Mouse (Mus musculus) midbrain, embryonic 10.5 days (tissue): ENCODE data around the gene Uqcrc1. TPM values are rescaled to one million over a fixed set of nuclear protein-coding genes. Genes with fewer than 3 reads are reported as not detected.

Experiments
- DNase-seq: peaks from one replicate; pipeline ENCODE4 v3.0.0-alpha.2; 2017; ENCODE audit warnings: low spot score
- H3K27ac ChIP-seq: fragments of 300-500 bp; sonication (generic); replicated peaks from 2 replicates; pipeline ENCODE4 v1.5.1; 2016; ENCODE audit warnings: mild to moderate bottlenecking
- H3K27me3 ChIP-seq: fragments of 300-500 bp; sonication (generic); 2 replicates; pipeline ENCODE4 v1.6.1; 2016; ENCODE audit warnings: low read depth, mild to moderate bottlenecking; ENCODE audit not compliant: poor library complexity, severe bottlenecking
- H3K36me3 ChIP-seq: fragments of 300-500 bp; sonication (generic); 2 replicates; pipeline ENCODE4 v1.6.1; 2016; ENCODE audit warnings: mild to moderate bottlenecking, moderate library complexity
- H3K4me1 ChIP-seq: fragments of 300-500 bp; sonication (generic); 2 replicates; pipeline ENCODE4 v1.6.1; 2016
- H3K4me3 ChIP-seq: fragments of 300-500 bp; sonication (generic); 2 replicates; pipeline ENCODE4 v1.5.1; 2016; ENCODE audit warnings: mild to moderate bottlenecking, moderate library complexity
- H3K9me3 ChIP-seq: fragments of 300-500 bp; sonication (generic); replicated peaks from 2 replicates; pipeline ENCODE4 v1.6.1; 2016; ENCODE audit warnings: mild to moderate bottlenecking
- WGBS: fragments of 180-500 bp; shearing (Covaris S2); methylation state at CpG from one replicate; pipeline ENCODE4 v1.1.7; 2016; 5-methylcytosine and 5-hydroxymethylcytosine counted together
- polyA plus RNA-seq: library from polyadenylated mRNA; unstranded; fragments of >200 nt; fragmentation: Nextera tagmentation; extraction: Ambion mirVana; gene quantifications from 2 replicates; pipeline ENCODE4 v1.2.1, GENCODE M21; 2016

Uqcrc1 gene
- 490 and 491 TPM in 2 replicates for polyA plus RNA-seq

DNA sequence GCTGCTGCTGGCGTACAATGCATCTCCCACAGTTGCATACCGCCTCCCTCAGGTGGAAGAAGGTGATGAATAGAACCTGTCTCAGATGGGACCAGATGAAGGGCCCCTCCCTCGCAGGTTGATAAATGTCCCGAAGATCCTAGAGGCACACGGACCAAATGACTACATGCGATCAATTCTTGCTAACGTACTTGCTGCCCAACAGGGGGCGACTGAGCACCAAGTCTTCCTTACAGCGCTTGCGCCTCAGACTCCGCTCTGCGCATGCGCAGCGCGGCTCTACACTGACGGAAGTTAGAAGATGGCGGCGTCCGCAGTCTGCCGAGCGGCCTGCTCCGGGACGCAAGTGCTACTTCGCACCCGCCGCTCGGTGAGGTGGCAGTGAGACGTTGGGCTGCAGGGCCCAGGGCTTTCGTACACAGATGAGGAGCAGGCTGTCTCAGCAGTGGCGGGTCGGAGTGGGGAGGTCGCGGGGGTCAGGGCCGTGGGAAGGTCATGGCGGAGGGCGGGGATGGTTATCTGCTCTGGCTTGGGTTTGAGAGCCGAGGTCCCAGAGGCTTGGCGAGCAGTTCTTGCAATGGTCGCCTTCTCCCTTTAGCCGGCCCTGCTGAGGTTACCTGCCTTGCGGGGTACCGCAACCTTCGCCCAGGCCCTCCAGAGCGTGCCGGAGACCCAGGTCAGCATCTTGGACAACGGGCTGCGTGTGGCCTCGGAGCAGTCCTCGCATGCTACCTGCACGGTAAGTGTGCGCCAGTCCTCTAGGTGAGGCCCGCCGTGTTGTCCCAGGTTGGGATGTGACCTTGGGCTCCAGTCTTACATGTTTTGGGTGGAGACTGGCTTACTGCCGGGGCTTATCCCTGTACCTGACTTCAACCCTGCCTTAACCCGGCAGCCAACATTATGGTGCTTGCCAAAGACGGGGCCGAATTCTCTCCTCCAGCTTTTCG lies at the start of gene Uqcrc1:
Gene Uqcrc1, plus strand, starts transcription at position 216 of the 947 bp plus-strand sequence.
- peaks cover 37% of the 10 kb centered on the region for H3K36me3 ChIP-seq
- peak within 1 kb of the TSS; percentile 74 for H3K4me3 ChIP-seq
- H3K27ac ChIP-seq: peak within 1 kb of the TSS; percentile 89
- DNase-seq: peak; percentile 95
- no peaks in the 10 kb centered on the region for H3K9me3 ChIP-seq
- 2% methylated on average over 58 of the region's 58 CpGs for WGBS
- H3K27me3 ChIP-seq: no peaks in the 10 kb centered on the region
- H3K4me1 ChIP-seq: peaks cover 9% of the 10 kb centered on the region

DNA sequence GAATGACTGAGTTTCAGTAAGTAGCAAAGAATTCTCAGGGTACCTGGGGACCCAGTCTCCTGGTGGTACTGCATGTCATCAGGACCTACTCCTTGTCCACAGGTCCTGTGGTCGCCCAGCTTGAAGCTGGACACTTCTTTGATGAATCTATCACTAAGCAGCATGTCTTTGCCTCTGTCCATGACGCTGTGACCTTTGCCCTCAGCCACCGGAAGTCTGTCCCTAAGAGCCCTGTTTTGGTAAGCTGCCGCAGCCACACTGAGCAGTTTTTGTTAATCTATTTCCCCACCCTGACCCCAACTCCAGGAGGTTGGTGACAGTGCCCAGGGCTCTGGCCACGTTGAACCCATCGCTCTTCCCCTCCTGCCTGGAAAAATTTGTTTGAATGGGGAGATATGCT lies 24.1 kb upstream of the Uqcrc1 start:
- Histone ChIP-seq H3K27ac (no peak overlapping the region), H3K4me3 (no peak overlapping the region), H3K9me3 (no peaks in the 10 kb centered on the region), H3K4me1 (peaks cover 14% of the 10 kb centered on the region; the same call in 1 of the 2 replicates), H3K36me3 (no peaks in the 10 kb centered on the region), H3K27me3 (no peaks in the 10 kb centered on the region)
- DNase-seq: no peak
- WGBS: 69% methylated on average over 6 of the region's 6 CpGs

DNA sequence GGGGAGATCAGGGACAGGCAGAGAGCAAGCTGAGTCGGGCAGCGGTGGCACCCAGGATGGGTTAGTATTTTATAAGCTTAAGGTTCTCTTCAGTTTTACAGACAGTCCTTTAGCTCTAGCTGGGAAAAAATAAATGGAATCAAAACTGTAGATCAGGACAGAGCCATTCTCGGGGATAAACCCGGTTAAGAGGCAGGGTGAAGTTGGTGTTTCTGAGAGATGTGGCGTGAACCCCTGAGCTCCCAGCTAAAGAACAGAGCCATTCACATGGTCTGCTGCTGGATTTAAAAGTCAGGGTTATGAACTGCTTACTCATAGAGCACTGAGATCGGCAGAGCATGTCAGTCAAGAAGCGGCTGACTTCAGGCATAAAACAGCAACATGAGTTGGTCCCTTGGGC lies 23.3 kb upstream of the Uqcrc1 start:
- Histone ChIP-seq H3K36me3 (no peaks in the 10 kb centered on the region), H3K27ac (no peak overlapping the region), H3K9me3 (no peaks in the 10 kb centered on the region), H3K4me1 (peaks cover 14% of the 10 kb centered on the region; the same call in 1 of the 2 replicates), H3K27me3 (no peaks in the 10 kb centered on the region), H3K4me3 (no peak overlapping the region)
- WGBS: 88% methylated on average over 7 of the region's 7 CpGs
- DNase-seq: no peak

DNA sequence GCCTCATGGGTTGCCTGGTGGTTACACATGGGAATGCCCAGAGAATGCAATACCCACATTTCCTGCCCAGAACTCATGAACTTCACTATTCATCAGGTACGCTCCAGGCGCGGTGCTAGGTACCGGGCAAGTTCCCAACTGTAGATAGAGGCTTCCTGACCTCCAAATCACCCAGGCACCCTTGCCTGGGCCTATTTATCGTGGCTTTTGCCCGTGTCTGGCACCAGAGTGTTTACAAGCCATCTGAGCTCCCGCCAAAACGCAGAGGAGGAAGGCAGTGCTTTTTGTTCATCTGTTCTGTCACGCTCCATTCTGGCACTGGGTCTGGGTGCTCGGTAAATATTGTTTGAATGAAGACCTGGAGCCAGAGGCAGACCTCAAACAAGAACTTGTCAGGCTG lies 22.8 kb upstream of the Uqcrc1 start:
- DNase-seq: no peak
- Histone ChIP-seq H3K27me3 (no peaks in the 10 kb centered on the region), H3K4me3 (no peak overlapping the region), H3K4me1 (peaks cover 14% of the 10 kb centered on the region; the same call in 1 of the 2 replicates), H3K27ac (no peak overlapping the region), H3K36me3 (no peaks in the 10 kb centered on the region), H3K9me3 (no peaks in the 10 kb centered on the region)
- 84% methylated on average over 10 of the region's 10 CpGs for WGBS

DNA sequence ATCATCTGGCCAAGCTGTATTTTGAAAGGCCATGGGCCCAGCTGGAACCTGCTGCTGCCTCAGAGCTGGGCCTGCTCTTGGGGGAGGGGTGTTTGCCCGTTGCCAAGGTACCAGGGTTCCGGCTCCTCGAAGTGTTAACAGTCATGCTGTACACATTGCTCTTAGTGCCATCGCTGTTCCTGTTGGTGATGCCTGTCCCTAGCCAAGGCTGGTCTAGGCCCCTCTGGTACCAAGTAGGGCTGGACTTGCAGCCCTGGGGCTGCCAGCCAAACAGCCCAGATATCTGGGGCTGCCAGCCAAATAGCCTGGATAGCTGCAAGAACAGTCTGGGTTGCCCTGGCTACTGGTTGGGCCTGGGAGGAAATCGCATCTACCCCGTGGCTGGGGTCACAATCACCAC lies 21.9 kb upstream of the Uqcrc1 start, which contains the start of gene Tmem89:
Gene Tmem89, plus strand, starts transcription at position 129 of the 400 bp plus-strand sequence.
- Histone ChIP-seq H3K4me3 (no peak within 1 kb of the TSS), H3K36me3 (no peaks in the 10 kb centered on the region), H3K9me3 (no peaks in the 10 kb centered on the region), H3K27me3 (no peaks in the 10 kb centered on the region), H3K4me1 (peaks cover 14% of the 10 kb centered on the region; the same call in 1 of the 2 replicates), H3K27ac (peak within 1 kb of the TSS; percentile 28; the same call in 1 of the 2 replicates)
- DNase-seq: no peak
- 83% methylated on average over 6 of the region's 6 CpGs for WGBS

DNA sequence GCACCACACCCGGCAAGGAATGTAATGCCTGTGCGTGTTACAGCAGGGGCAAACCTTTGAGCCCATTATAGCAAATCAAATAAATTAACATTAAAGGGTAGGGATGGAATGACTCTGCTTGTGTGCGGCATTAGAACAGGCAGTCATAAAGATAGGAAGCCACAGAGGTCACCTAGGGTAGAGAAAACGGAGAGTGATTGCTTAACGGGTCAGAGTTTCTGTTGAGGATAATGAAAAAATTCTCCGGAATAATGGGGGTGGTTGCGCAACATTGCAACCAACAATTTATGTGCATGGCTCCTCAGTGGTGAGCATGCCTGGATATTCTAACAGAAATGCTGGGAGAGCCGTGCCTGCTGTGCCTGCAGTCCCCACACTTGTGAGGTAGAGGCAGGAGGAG lies 10.5 kb upstream of the Uqcrc1 start:
- DNase-seq: no peak
- no peaks in the 10 kb centered on the region for H3K36me3 ChIP-seq
- no peaks in the 10 kb centered on the region for H3K9me3 ChIP-seq
- no peaks in the 10 kb centered on the region for H3K27me3 ChIP-seq
- no peak overlapping the region for H3K4me3 ChIP-seq
- WGBS: 85% methylated on average over 8 of the region's 8 CpGs
- H3K27ac ChIP-seq: no peak overlapping the region
- H3K4me1 ChIP-seq: peaks cover 7% of the 10 kb centered on the region

DNA sequence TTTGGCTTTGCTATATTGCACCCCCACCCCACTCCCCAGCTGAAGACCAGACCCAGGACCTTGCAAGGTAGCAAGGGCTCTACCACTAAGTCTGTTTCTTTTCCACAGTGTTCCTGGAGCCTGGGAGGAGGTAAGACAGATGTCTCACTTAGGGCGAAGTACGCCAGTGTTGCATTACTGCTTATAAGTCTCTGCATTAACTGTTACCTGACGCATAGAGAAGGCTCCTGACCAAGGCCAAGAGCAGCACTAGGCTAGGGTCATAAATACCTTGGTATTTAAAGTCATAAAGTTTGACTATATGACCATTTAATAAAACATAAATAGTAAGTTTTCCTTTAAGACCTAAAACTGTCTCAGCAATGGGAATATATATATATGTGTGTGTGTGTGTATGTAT lies 8.0 kb upstream of the Uqcrc1 start:
- H3K4me1 ChIP-seq: peaks cover 5% of the 10 kb centered on the region
- no peak overlapping the region for H3K4me3 ChIP-seq
- H3K27ac ChIP-seq: no peak overlapping the region
- 87% methylated on average over 3 of the region's 3 CpGs for WGBS
- no peak for DNase-seq
- H3K9me3 ChIP-seq: no peaks in the 10 kb centered on the region
- no peaks in the 10 kb centered on the region for H3K36me3 ChIP-seq
- H3K27me3 ChIP-seq: no peaks in the 10 kb centered on the region

DNA sequence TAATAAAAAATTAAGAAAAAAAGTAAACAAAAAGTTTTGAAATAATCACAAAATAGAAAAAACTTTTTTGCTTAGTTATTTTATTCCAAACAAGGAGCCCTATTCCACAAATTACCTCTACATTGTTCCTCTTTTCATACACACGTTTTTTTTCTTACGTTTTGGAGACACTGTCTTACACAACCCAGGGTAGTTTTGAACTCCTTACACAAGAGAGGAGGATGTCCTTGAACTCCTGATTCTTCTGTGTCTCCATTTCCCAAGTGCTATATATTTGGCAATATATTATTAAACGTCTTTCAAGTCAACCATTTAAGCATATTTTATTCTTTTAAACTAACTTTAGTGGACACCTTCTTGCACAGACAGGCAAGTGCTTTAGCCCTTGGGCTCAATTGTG lies 442 bp upstream of the Uqcrc1 start:
- 20% methylated on average over 3 of the region's 3 CpGs for WGBS
- no peaks in the 10 kb centered on the region for H3K27me3 ChIP-seq
- H3K9me3 ChIP-seq: no peaks in the 10 kb centered on the region
- H3K4me1 ChIP-seq: peaks cover 9% of the 10 kb centered on the region
- no peak for DNase-seq
- 0 out of 2 replicates have a peak overlapping the region, but pooled peaks have one; percentile 89 for H3K27ac ChIP-seq
- peaks cover 30% of the 10 kb centered on the region for H3K36me3 ChIP-seq
- peak overlapping the region; percentile 74 for H3K4me3 ChIP-seq

DNA sequence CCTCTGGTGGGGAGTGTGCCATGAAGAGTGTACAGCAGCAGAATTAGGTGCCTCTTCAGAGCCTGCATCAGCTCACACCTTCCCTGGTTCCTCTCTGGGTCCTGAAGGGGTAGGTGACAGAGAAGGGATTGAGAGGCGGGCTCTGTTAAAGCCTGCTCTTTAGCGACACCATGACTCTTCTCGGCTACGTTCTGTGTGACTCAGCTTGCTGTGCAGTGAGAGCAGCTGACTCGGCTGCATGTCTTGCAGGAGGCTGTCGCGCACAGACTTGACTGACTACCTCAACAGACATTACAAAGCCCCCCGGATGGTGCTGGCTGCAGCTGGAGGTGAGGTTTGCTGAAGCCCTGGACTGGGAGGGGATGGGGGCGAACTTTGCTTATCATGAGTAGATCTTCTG lies 8.7 kb downstream of the Uqcrc1 start:
- H3K36me3 ChIP-seq: peaks cover 97% of the 10 kb centered on the region
- H3K27ac ChIP-seq: no peak overlapping the region
- no peak overlapping the region for H3K4me3 ChIP-seq
- no peak for DNase-seq
- 81% methylated on average over 9 of the region's 9 CpGs for WGBS
- H3K9me3 ChIP-seq: no peaks in the 10 kb centered on the region
- no peaks in the 10 kb centered on the region for H3K4me1 ChIP-seq
- no peaks in the 10 kb centered on the region for H3K27me3 ChIP-seq

DNA sequence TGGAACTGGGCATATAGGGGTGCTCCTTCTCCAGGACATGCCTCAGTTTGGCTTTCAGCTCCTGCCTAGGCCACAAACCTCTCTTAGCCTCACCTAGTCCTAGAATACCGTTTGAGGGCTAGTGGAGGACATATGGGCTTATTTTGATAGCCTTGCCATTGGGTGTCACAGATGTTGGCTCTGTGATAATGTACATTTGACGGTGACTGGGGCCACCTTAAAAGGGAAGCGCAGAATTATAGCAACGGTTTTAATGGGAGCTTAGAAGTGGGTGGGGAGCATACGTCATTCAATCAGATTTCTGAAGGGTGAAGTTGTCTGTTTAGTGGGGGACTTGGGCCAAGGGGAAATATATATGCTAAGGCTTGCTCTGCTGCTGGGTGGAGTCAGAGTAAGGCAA lies 9.2 kb downstream of the Uqcrc1 start:
- Histone ChIP-seq H3K36me3 (peaks cover 97% of the 10 kb centered on the region), H3K4me1 (no peaks in the 10 kb centered on the region), H3K27ac (no peak overlapping the region), H3K27me3 (no peaks in the 10 kb centered on the region), H3K4me3 (no peak overlapping the region), H3K9me3 (no peaks in the 10 kb centered on the region)
- DNase-seq: no peak
- WGBS: 93% methylated on average over 5 of the region's 5 CpGs

DNA sequence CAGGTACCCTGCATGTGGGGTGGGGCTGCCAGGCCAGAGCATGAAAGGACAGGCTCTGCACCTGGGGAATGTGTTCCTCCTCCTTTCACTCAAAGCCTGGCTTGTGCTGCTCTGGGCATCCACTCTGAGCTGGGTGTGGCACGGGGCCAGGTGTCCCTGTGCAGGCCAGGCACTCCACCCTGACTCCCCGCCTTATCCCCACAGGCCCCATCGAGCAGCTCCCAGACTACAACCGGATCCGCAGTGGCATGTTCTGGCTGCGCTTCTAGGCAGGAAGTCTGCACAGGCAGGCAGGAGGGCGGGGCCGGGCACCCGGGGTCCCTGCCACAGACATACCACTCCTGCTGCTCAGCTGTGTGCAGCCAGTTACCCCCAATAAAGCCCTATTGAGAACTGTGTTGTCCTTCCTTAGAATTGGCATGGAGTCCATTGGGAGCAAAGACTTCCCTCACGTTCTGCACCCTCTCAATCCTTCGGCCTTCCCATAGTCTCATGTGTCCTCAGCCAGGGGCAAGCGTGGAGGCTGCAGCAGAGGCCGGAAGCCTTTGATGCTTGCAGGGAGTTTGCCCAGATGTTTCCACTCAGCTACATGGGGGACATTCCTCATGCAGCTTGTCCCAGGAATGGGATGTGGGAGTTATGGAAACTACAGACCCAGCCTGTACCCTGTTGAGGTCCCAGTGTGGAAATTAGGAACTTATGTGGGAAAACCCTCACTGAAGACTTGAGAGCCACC lies 13.0 kb downstream of the Uqcrc1 start:
- H3K36me3 ChIP-seq: peaks cover 69% of the 10 kb centered on the region
- no peaks in the 10 kb centered on the region for H3K9me3 ChIP-seq
- H3K4me3 ChIP-seq: no peak overlapping the region
- peak; percentile 48 for DNase-seq
- H3K4me1 ChIP-seq: peaks cover 18% of the 10 kb centered on the region
- H3K27me3 ChIP-seq: peaks cover 25% of the 10 kb centered on the region
- WGBS: 75% methylated on average over 13 of the region's 13 CpGs
- H3K27ac ChIP-seq: no peak overlapping the region; the same call in 1 of the 2 replicates

DNA sequence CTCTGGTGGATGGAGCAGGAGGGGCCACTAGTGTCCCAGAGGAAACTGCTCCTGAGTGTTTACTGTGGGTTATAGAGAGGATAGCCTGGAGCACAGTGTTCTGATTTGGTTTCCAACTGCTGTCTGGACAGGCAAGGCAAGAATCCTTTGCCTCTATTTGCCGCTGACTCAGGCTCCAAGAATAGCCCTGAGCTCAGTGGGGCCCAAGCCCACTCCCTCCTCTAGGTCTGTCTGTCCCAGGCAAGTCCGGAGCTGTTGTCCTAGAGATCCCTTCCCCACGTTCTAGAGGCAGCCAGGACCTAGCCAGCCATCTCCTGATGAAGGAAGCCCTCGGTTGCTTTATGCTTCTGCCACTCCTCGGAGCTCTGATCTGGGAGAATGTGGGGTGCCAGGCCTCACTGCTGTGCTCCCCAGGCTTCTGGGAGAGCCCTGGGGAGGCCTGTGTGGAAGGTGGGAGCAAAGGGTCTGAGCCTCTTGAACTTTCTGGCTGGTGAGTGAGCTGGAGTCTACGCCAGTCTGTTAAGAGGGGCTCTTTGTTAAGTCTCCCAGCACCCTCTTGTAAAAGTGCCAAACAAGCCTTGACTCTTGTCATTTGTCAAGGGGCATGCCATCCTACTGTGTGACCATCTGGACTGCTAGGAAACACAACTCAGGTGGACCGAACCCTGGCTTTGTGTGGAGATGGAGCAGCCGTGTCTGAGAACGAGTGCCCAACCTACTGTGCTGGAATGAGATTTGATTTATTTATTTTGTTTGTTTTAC lies 13.7 kb downstream of the Uqcrc1 start:
- 88% methylated on average over 9 of the region's 9 CpGs for WGBS

More for the DNA sequence above, 13.7 kb downstream of the Uqcrc1 start:
- Histone ChIP-seq H3K27me3 (peaks cover 32% of the 10 kb centered on the region), H3K36me3 (peaks cover 62% of the 10 kb centered on the region), H3K4me1 (peaks cover 23% of the 10 kb centered on the region), H3K27ac (no peak overlapping the region; the same call in 1 of the 2 replicates), H3K4me3 (no peak overlapping the region), H3K9me3 (no peaks in the 10 kb centered on the region)
- DNase-seq: no peak
